Mouse (Mus musculus) cortical plate, adult 2 months (tissue): ENCODE data around the gene Erc2.

Experiments used
- CTCF ChIP-seq: fragments of 200-500 bp; IDR thresholded peaks from 2 replicates; pipeline ENCODE4 v1.5.1; 2011; ENCODE audit warnings: mild to moderate bottlenecking, control low read depth, low read length; ENCODE audit not compliant: insufficient read depth; ENCODE audit errors: extremely low read depth
- POLR2A ChIP-seq: fragments of 200-500 bp; IDR thresholded peaks from 2 replicates; pipeline ENCODE4 v1.6.1; 2011; ENCODE audit warnings: mild to moderate bottlenecking, low read length, control low read depth; ENCODE audit not compliant: insufficient read depth; ENCODE audit errors: extremely low read depth

DNA sequence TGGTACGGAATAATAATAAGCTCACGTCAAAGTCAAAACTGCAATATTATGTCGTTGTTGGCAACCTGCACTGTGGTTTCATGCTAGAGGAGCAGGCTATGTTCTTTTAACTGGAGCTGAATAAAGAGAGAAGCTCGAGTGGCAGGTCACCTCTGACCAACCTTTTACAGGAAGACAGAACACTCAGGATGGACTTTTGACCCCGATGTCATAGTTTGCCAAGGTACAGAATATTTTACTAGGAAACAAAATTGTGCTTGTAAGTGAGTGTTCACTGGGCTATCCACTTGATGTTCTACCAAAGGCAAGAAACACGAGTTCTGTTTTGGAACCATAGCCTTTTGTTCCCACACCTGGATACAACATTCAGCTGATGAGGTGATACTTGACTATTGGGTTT, 351.5 kb downstream of the Erc2 start:
- no peak for TF ChIP-seq POLR2A
- TF ChIP-seq CTCF = no peak
